Mouse (Mus musculus): Measurements from ENCODE around the gene Fnbp1.

Gene Fnbp1

DNA sequence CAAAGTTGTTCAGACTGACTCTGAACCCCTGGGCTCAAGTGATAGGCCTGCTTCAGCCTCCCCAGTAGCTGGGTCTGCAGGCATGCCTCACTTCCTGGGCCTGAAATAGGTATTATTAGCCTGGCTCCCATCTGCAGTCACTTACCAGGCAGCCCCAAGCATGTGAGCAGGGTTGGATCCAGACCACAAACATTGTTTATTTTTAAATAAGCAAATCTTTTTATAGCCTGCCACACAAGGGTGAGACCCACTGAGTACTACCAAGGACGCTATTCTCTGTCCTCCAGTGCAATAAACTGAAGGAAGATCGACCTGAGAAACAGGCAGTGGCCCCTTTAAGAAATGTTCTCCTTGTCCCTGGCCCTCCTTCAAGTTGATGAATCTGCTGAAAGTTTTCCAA lies 17.1 kb downstream of the Fnbp1 start:
- DNase-seq (ENCODE audit: extremely low spot score): no peak

DNA sequence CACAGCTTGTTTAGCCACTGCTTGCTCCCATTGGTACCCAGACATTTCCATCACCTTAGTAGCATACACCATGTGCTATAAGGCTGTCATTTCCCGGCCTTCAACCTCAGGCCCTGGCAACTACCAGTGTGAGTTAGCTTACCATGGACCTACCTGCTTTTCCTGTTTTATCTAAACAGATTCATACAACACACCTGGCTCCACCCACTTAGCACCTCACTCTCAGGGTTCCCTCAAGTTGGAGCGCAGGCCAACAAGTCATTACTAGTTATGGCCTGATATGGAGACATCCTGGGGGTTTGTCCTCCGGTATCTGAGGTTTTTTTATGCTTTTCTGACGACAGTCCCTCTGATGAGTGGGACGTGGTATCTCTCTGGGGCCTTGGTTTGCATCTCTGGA lies 18.3 kb downstream of the Fnbp1 start:
- DNase-seq (ENCODE audit: extremely low spot score): no peak

DNA sequence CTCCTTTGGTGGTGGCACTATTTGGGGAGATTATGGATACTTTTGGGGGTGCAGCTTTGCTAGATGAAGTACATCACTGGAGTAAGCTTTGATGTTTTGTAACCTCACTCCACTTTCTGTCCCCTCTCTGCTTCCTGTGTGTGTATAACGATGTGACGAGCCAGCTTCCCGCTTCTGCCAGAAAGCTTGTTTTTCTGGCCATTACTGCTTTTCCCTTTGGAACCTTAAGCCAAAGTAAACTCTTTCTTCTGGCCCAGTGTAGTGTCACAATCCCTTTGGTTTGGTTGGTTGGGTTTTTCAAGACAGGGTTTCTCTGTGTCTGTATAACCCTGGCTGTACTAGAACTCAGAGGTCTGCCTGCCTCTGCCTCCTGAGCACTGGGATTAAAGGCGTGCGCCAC lies 19.0 kb downstream of the Fnbp1 start:
- no peak for DNase-seq (ENCODE audit: extremely low spot score)

DNA sequence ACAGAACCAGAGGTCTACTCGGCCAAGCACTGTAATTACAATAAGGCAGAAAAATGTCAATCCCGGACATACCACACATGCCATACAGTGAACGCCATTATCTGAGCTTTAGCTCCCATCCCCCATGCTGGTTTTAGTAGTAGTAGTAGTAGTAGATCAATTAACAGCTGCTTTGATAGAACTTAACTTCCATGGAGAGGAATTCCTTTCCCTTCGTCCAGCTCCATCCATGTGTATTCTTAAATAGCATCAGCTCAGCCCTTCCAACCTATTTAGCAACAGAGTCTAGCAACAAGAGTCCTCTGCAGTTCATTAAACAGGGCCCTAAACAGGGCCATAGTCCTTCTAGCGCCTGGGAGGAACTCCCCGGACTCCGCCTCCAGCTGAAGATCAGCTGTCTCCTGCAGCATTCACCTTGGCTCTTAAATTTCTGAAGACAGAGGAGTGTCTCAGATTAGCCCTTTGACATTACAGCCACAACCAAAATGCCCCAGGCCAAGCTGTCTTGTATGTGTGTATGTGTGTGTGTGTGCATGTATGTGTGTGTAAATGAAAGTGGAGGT lies 20.6 kb downstream of the Fnbp1 start:
- no peak for DNase-seq (ENCODE audit: extremely low spot score)

DNA sequence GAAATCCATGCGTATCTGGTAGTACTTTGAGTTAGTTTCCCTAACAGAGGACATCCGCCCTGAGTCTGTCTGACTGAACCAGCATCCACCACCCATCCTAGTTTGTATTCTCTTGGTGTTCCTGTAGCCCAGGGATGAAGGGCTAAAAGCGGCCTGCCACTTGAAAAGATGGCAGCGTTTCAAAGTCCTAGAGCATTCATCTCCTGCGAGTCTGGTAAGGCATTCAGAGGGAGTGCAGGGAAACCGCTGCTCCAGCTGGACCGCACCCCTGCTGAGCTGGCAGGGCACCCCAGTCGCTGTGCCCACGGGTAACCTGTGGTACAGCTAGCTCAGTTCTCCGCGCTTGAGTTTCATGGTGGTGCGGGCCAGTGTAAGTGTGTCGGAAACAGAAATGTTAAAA lies 22.0 kb downstream of the Fnbp1 start:
- no peak for DNase-seq (ENCODE audit: extremely low spot score)

DNA sequence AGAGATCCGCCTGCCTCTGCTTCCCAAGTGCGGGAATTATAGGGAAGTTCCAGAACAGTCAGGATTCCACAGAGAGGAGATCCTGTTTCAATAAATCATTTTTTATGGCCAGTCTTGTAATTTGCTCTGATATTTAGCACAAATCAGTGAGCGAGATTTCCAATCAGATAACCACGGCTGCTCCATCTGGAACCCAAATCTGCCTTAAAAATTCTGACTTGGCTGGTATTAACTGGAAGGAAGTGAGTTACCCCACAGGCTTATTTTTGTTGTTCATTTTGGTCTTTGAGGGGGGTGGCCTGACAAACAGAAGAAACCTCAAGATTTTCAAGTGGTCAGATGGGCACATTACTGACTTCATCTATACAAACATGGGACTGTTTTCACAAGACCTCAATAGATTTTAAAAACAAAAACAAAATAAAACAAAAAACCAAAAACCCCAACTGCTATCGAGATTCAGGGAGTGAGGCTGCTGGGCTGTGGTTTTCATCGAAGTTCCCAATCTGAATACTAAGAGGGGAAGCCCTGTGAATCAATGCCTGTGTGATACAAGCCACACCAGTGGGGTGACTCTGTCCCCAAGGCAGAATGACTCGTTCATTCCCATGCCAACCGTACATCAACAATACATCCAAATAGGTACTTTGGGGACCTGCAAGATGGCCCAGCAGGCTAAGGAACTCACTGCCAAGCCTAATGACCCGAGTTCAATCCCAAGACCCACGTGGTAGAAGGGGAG lies 23.0 kb downstream of the Fnbp1 start:
- DNase-seq (ENCODE audit: extremely low spot score): no peak

DNA sequence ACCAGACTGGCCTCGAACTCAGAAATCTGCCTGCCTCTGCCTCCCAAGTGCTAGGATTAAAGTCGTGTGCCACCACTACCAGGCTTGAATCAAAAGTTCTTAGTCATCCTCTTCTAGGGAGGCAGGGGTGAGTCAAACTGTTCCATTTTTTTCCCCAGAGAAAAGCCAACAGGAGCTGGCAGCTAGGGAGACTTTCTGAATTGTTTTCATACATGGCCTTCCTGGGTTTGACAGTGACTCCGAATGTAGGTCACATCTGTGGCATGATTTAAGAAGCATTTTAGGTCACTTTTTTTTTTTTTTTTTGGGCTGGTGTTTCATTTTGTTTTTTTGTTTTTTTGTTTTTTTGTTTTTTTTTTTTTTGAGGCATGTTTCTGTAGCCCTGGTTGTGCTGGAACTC lies 23.6 kb downstream of the Fnbp1 start:
- no peak for DNase-seq (ENCODE audit: extremely low spot score)

DNA sequence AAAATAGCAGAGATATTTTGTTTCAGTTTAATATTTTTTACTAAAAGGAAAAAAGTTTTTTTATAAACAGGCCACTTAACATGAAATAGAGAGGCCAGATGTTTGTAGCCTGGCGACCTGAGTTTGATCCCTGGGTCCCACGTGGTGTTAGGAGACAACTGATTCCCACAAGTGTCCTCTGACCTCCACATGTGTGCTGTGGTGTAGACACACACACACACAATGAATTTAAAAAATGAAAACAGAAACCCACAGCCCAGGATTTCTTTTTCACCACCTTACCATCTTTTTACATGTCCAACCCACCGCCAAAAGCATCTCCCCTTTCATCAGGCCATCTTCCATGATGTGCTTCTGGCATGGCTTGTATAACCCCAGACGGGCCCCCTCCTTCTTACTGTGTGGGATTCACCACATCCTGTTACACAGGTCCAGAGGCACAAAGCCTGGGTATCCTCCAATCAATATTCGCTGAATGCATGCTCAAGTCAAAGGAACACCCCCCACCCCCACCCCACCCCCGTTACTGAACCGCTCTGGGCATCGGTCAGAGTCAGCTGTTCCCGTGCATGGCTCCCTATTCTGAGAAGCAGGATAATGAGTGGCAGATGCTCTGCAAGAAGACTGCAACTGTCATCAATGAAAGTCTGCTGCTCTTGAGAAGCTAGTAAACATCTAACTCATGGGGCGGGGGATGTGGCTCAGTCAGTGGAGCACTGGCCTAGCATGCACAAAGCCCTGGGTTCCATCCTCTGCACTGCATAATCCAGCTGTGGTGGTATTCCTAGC lies 25.7 kb downstream of the Fnbp1 start:
- DNase-seq (ENCODE audit: extremely low spot score): no peak

DNA sequence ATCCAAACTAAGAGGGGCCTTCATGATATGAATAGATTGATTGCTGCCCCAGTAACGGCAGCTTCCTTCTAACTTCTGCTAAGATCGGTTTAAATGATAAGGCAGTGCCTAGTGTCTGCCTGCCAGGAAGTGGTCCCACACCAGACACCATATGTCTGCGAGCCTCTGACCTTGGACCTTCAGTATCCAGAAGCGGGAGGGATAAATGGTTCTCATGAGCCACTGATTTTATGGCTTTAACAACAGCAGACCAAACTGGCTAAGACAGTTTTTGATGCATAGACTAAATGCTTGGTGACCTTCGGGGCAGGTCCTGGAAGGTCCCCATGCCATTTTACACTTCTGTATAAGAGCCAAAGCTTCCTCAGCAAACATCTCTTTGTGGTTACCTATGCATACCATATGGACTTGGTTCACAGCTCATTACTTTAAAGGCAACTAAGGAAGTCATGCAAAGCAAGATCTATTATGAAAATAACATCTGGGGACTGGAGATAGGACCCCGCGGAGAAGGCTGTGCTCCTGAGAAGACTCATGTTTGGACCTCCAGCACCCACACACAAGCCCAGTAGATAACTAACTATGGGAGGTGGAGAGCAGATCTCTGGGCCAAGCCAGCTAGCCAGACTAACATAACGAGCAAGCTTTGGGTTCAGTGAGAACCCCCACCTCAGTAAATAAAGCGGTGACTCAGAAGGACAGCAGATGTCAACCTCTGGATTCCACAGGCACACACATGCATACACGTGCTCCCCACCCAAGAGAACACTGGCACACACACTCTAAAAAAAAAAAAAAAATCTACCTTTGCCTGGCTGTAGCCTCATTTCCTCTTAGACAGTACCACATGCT lies 26.5 kb downstream of the Fnbp1 start:
- no peak for DNase-seq (ENCODE audit: extremely low spot score)

DNA sequence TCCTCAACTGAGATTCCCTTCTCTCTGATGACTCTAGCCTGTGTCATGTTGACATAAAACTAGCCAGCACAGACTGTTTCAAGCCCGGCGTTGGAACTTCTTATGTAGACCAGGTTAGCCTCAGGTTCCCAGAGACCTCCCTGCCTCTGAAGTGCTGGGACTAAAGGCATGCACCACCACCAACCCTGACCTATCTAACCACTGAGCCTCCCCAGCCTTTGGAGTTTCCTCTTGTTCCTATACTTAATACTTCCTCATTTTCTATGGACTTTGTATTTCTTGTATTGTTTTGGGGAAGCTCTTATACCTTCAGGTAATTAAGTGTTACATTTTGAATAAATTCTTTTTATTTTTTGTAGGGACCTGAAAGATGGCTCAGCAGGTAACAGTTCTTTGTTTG lies 27.6 kb downstream of the Fnbp1 start:
- DNase-seq (ENCODE audit: extremely low spot score): no peak

DNA sequence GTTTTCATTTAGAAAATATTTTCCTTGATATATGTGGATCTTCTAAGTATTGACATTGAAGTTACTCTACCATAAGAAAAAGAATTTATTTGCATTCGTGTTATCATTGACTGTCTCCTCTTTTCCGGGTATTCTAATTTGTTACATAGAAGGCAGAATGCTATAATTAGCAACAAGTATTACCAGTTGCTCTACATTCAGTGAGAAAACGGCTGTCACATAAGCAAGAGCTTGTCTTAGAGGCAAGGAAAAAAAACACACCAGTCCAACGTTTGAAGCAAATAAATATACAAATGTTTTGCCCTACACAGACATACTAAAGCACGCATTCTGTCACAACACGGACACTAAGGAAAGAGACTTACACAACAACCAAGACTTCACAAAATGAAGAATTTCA lies 30.1 kb downstream of the Fnbp1 start:
- DNase-seq (ENCODE audit: extremely low spot score): no peak

DNA sequence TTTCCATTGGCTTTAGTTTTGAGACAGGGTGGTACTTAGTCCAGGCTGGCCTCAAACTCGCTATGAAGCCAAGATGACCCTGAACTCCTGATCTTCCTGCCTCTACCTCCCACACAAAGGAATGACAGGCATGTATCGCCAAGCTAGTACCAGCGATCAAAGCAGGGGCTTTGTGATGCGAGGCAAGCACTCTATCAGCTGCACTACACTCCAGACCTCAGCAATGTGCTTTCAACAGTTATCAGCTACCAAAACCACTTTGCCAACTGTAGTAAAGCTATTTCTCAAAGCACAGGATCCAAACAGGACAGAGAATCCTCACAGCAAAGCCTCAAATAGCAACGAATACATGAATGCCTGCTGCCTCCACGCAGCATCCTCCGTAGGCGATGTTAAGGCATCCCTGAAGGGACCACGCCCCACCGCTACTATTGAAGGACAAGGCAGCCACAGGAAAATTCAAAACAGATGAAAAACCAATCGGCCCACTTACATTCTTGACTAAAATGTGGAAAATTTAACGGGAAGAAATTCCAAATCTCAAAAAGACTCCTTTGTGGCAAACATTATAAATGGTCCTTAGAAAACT lies 31.8 kb downstream of the Fnbp1 start:
- DNase-seq (ENCODE audit: extremely low spot score): no peak

DNA sequence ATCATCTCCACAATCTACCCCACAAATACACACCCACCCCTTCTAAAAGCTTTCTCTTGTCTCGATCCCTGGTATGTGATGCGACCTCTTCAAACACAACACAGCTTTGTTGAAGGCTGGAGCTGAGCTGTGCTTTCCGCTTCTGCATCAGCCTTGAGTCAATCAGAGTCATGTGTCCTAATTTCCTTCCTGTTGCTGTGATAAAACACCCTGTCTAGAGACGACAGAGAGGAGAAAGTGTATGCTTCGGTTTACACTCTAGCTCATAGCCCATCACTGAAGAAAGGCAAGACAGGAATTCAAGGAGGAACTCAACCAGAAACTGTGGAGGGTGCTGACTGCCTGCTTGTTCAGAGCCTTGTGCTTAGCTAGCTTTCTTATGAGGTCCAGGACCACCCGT lies 33.6 kb downstream of the Fnbp1 start:
- DNase-seq (ENCODE audit: extremely low spot score): no peak

DNA sequence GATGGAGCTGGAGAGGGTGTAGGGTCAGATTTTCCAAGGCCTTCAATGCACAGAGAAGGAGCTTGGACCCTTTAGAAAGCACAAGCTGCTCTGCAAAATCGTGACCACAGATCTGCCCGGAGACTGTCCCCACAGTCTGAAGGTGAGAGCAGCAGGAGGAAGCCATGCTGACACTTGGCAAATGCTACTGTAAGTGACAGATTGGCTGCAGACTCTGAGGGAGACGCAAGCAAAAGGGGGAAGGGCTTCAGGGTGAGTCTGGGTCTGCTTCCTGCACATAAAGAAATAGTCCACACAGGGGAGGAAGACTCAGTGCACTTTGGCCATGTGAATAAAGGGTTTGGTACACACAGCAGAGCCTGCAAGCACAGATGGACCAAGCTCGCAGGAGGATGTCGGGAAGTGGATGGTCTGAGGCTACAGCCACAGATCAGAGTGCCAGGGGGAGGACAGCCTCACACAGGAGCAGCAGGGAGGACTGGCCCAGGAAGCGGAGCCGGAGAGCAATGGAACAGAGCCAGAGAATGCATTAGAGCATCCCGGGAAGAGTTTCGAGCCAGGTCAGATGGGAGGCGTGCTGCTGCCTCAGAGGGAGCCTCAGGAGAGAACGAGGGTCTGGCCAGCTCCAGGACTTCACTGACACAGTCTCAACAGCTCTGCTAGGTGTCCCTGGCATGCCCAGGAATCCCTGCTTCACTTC lies 35.0 kb downstream of the Fnbp1 start:
- DNase-seq (ENCODE audit: extremely low spot score): no peak

DNA sequence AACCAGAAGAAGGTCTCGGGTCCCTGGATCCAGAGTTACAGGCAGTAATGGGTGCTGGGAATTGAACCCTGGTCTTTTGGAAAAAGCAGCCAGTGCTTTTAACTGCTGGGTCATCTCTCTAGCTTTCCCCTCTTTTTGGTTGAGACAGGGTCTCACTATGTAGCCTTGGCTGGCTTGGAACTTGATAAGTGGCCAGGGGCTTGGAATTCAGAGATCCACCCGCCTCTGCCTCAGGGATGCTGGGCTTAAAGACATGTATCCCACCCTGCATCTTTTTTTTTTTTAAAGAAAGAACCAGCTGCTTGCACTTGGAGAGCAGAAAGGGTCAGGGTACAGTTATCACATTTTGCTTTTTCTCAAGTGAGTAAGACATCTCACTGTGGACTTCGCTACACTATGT lies 35.8 kb downstream of the Fnbp1 start:
- DNase-seq (ENCODE audit: extremely low spot score): no peak

DNA sequence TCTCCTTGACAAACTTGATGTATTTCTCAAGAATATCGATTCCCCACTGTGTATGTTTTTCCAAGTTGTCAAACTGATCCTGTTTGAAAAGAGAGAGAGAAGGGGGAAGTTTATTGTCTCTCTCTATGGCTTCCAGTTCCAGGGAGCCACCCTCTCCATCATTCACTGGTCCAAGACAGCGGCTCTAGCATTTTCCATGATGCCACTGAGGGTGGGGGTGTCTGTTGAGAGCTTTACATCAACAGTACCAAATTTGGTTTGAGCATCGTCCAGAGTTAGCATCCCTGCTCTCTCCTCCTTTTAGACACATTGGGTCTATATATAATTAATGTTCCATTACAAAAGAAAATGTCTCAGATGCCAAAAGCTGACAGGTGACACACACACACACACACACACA lies 36.5 kb downstream of the Fnbp1 start:
- DNase-seq (ENCODE audit: extremely low spot score): no peak

DNA sequence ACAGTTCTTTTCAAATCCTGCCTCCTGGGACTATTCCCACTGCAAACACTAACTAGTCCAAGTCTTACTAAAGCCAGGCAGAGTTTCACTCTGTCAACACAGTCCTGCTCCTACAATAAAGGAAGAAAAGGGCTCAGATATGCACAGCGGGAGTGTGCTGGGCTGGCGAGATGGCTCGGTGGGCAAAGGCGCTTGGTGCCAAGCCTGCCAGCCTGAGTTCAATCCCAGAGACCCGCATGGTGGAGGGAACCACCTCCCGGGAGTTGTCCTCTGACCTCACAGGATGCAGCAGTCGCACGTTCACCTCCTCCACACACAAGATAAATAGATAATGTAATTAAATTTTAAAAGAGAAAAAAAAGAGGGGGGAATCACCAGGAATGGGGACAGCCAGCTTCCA lies 38.5 kb downstream of the Fnbp1 start:
- DNase-seq (ENCODE audit: extremely low spot score): no peak

DNA sequence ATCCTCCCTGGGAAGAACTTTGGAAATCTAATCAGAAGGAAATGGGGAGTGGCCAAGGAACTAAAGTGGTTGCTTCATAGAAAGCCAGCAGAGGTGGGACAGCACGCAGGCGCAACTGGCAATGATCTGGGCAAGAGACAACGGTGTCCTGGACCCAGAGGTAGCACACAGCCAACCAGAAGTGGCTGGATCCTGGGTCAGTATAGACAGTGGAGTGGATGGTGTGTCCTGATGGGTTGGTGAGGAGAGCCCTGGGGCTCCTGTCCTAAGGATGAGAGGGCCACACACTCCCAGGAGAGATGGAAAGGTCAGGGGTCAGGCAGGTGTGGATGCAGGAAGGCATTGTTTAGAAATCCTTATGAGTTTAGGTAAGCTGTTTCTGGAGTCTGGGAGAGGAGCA lies 40.5 kb downstream of the Fnbp1 start:
- no peak for DNase-seq (ENCODE audit: extremely low spot score)

DNA sequence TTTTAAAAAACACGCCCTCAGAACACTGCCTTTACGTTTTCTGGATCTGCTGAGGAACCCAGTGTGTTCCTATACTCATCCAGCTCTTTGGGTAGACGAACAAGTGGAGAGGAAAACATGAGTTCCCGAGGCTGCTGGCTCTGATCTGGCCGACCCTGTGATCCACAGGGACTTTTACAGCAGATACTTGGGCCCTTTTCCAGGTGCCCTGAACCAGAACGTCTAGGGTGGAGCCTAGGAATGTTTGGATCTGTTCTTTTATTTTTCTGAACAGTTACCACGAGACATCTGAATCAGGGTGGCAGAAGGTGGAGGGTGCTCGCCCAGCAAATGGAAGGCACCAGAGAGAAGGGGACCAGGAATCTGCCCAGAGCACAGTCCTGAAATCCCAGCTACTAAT lies 42.7 kb downstream of the Fnbp1 start:
- no peak for DNase-seq (ENCODE audit: extremely low spot score)

DNA sequence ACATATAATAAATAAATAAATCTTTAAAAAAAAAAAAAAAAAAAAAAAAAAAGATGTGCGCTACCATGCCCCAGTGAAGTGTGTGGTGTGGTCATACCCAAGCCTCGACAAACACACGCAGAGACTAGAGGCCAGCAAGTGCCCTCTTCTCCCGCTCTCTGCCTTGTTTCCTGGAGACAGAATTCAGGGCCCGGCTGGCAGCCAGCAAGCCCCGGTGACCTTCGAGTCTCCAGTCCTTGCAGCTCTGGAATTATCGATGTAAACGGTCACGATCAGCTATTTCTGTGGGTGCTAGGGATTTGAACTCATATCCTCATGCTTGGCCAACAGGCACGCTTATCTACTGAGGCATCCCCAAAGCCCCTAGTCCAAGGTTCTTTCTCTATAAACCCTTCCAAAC lies 43.2 kb downstream of the Fnbp1 start:
- DNase-seq (ENCODE audit: extremely low spot score): no peak

DNA sequence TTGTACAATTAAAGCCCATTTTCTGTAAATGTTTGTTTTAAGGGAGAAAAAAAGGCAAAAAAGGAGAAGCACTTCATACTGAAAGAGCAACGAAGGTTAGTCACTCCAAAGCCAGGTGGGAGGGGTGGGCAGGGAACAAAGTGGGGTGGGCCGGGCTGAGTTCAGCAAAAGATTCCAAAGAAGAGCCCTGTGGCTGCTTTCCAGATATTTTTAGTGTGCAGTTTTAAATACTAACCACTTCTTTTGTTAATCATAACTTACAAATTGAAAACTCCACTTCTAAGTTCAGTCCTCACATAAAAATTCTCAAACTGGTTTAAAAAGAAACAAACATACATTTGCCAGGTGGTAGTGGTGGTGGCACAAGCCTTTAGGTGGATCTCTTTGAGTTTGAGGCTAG lies 44.5 kb downstream of the Fnbp1 start:
- DNase-seq (ENCODE audit: extremely low spot score): no peak
